Mouse (Mus musculus): ENCODE data around the gene Soat1.
"Not testable (repeated sequence)": the region's sequence is repeated elsewhere in the genome, so short reads cannot be mapped to it uniquely, and the experiment has no call there.

The Soat1 gene

GRCm38 (mm10) chr1:156473961-156474503 is at the start of gene Soat1:
Soat1 (minus strand) TSS chr1:156474331.
- peak; percentile 98 for DNase-seq (ENCODE audit: low read depth, low spot score)

DNA sequence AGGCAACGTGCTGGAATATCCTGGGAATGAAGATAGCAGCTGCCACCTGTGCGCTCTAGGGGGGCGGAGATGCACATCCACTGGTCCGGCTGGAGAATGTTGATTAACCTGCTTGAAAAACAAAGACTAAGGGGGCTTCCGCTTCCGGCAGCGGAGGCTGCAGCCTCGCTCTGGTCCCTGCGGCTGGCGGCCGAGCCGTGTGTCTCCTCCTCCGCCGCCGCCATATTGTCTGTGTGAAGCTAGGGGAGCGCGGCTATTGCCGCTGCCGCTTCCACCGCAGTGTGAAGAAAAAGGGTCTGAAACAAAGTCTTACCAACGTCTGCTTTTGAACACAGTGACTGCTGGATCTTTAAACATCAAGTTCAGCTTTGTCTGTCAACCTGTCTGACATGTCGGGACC is 49.7 kb upstream of the Soat1 start, which contains the start of gene Gm10031:
Gm10031 (plus strand) TSS at position 171 of the 400 bp plus-strand sequence.
- not testable (repeated sequence) for DNase-seq (ENCODE audit: low read depth, low spot score)

GRCm38 (mm10) chr1:156521796-156522517 is 47.8 kb upstream of the Soat1 start:
- peak; percentile 65 for DNase-seq (ENCODE audit: low read depth, low spot score)

DNA sequence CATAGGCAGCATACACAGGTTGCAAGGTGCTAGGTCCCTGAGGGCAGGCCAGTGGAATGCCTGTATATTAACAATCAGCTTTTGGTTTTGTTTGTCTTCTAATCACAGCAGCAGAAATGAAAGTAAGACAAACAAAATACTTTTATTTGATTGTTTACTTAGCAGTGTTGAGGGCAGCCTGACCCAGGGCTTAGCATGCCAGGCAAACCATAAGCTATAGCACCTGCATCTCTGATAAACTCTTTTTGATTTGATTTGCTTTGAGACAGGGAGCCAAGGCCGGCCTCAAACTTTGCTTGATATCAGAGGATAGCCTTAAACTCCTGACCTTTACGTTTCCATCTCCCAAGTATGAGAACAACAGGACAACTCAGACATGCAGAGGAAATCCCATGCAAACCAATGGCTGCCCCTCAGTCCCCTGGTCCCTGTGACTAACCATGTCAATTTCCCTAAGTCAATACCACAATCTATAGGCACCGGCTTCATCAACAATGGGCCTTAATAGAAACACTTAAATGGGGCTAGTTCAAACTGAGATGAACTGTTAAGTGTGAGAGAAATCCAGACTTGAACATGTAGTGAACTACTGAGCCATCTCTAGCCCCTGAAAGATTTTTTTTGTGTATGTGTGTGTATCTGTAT is 46.1 kb upstream of the Soat1 start:
- DNase-seq (ENCODE audit: low read depth, low spot score) = no peak

DNA sequence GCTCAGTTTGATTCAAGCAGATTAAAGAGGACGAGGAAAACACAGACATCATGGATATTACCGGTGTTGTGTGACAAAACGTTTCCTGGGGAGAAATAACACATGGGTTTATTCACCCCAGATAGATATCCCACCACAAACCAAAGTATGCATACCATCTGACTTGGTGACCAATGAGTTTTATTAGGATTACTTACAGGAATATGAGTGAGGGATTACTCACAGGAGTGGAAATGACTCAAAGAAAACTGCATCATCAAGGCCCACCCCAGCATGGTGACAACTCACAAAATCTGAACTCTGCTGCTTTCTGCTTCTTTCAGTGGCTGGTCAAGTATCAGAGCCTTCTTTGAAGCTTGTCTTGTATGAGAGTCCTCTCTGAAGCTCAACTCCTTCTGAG is 33.6 kb upstream of the Soat1 start:
- no peak for DNase-seq (ENCODE audit: low read depth, low spot score)

- no peak for DNase-seq (ENCODE audit: low read depth, low spot score)
These were observed 31.8 kb upstream of the Soat1 start for GRCm38 (mm10) chr1:156505901-156506300.

- DNase-seq (ENCODE audit: low read depth, low spot score) = peak; percentile 43
These were observed 30.9 kb upstream of the Soat1 start for GRCm38 (mm10) chr1:156504945-156505523.

DNA sequence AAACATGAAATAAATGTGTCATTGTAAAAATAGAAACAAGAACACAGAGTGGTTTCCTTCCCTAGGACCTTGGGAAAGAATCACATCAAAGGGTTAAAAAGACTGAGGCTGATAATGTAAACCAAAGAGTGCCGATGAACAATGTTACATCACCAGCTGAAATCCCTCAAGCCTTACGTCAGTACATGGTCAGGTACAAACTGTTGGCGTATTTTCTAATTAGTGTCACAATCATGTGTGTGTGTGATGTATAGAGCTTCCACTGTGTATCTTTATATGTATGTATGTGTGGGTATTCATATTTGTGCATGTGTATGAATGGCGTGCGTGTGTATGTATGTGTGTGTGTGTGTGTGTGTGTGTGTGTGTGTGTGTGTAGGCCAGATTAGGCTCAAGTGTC is 22.8 kb upstream of the Soat1 start:
- no peak for DNase-seq (ENCODE audit: low read depth, low spot score)

DNA sequence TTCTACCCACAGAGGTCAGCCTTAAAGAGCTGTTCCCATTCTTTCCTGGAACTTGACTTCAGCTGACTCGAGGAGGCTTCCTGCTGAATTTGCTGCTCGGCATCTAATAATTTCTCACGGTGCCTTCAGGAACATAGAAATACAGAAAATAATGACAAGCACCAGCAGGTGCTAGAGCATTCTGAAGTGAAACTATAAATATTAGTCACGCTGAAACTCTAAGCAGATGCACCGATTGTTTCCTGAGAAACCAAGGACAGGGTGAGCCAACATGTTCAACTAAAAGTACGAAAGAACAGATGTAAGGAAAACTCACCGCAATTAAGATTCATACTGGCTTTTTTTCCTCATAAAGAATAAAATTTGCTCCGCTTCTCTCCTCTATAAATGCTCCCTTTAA is 20.9 kb upstream of the Soat1 start:
- DNase-seq (ENCODE audit: low read depth, low spot score) = peak; percentile 54

- no peak for DNase-seq (ENCODE audit: low read depth, low spot score)
These were observed 17.2 kb upstream of the Soat1 start for GRCm38 (mm10) chr1:156491226-156491796.

DNA sequence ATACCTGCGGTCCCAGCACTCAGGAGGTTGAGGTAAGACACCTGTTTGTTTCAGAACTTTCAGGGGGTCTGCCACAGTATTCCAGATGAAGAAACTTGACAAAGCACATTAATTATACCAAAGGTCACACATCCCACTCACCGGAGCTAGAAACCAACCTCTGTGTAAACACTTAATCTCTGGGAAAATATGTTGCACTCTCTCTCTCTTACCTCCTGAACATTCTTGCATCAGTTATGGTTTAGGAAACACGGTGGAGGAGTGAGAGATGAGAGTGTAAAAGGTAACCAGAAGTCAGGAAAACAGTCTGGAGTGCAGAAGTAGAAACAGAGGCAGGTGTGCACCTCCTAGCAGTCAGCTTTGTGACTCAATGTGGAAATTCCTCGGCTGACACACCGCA is 13.9 kb upstream of the Soat1 start:
- DNase-seq (ENCODE audit: low read depth, low spot score) = no peak

DNA sequence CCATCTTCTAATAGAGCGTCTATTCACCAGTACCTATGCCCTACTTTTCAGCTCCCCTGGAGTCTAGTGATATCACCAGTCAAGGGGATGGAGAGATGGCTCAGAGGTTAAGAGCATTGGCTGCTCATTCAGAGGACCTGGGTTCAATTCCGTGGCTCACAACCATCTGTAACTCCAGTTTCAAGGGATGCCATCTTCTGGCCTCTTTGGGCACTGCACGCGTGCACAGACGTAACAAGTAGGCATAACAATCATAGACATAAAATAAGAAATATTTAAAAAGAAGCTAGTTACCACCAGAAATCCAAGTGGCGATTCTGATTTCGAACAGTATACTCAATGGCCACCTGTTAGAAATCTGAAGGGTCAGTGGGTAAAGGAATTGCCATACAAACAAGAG is 13.4 kb upstream of the Soat1 start:
- DNase-seq (ENCODE audit: low read depth, low spot score) = peak; percentile 38

GRCm38 (mm10) chr1:156481826-156482225 is 7.7 kb upstream of the Soat1 start:
- DNase-seq (ENCODE audit: low read depth, low spot score) = no peak

DNA sequence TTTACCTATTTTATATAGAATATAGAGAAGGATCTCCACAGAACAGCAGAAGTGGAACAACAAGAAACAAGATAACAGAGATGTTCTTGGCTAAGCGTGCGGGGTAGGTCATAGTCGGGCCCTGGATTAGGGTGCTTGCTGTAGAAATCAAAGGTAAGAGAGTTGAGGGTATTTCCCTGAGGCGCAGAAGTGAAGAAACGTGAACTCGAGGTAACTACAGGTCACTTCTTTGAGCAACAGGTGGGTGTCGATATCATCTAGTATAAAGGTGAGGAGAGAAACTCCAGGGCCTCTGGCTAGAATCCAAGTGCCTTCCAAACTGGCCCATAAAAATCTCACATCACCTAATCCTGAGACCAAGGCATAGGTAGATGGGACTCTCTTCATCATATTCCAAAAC is 2.4 kb upstream of the Soat1 start:
- DNase-seq (ENCODE audit: low read depth, low spot score) = no peak

DNA sequence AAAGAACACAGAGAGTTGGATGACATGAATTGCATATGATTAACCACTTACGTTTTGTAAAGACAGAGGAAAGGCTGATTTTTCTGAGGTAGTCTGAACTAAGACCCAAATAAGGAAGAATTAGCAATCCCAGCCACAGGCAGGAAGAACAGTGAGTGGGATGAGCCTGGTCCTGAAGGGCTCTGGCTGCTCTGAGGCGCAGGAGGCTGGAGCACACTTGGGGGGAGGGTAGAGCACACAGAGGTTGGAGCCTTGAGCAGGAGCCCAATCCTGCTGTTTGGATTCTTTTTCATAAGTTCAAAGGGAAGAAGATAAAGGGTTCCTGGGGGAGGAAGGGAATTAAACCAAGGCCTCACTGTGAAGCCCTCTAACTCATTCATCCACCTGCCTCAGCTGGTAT is 1.9 kb upstream of the Soat1 start:
- no peak for DNase-seq (ENCODE audit: low read depth, low spot score)

DNA sequence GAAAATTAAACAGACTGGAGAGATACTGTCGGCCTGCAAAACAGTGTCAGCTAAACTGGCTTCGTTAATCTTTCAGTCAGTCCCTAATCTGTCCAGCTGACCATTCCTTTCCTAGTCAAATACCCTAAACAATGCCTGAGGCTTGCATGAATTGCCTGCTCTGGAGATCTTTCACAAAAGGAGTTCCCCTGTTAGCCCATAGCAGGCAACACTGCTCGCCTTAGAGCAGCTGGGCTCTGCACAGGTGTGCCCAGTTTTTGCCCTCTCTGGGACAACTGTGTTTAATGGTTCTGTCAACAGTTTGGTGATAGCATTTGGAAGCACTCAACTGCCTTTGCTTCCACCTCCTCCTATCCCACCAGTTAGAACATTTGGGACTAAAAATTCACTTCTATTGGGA is 723 bp upstream of the Soat1 start:
- peak; percentile 29 for DNase-seq (ENCODE audit: low read depth, low spot score)

GRCm38 (mm10) chr1:156473003-156473402 is 1.1 kb downstream of the Soat1 start:
- peak; percentile 46 for DNase-seq (ENCODE audit: low read depth, low spot score)

DNA sequence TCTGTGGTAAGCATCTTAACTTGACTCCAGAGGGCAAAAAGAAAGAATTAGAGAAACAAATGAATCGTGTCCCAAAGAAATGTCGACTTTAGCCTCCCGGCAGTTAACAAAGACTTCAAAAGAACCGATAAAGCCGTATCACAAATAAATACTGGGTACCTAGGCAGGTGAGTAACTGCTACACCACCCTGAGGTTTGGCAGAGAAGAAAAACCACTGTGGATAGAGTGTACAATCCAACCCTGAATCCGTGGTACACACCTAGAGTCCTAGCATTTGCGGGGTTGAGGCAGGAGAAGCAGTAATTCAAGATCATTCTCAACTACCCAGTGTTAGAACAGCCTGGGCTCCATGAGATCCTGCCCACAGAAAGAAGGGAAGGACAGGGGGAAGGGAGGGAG is 2.2 kb downstream of the Soat1 start:
- no peak for DNase-seq (ENCODE audit: low read depth, low spot score)

DNA sequence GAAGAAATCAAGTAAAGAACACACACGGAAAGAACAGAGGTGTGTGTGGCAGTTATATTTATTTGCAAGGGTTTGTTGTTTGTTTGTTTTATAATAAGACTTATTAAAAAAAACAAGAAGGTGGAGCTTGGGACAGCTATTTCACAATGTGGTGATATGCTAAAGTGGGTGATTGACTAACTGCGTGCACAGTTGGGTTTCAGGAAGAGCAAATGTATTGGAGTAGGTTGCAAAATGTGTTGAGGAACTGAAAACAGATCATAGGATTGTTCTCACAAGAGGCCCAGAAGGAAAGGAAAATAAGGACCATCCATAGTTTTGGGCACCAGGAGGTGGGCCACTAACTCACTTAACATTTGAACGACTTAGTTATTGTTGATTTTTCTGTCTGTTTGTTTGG is 3.1 kb downstream of the Soat1 start:
- no peak for DNase-seq (ENCODE audit: low read depth, low spot score)

DNA sequence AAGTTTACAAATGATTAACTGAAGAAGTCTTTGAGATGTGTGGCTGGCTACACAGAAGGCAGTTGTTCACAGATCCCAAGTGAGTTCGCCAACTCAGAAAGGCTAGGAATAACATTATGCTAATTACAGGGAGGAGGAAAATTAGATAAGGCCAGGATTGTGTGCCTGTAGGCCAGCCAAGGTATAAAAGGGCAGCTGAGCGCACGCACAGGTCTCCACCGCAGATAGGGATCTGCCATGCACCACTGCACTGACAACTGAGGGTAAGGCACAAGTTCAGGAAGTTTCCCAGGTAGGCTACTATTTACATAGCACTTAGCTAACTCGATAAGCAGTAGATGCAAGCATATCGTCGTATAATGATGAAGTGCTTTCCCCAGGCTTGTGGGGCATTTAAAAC is 3.6 kb downstream of the Soat1 start:
- no peak for DNase-seq (ENCODE audit: low read depth, low spot score)

DNA sequence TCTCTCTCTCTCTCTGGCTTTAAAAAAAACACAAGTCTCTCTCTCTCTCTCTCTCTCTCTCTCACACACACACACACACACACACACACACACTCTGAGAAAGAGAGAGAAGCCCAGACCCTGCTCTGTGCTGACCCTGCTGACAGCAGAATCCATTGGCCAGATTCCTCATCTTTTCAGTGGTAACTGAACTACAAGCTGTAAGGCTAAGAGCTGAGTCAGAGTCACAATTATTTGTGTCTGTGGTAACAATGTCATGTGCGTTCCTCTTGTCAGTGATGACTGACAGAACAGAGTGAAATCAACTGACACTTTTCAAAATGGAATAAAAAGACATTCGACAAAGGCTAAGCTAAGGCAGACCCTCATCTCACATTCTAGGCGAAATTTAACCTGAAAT is 5.6 kb downstream of the Soat1 start:
- DNase-seq (ENCODE audit: low read depth, low spot score) = no peak

DNA sequence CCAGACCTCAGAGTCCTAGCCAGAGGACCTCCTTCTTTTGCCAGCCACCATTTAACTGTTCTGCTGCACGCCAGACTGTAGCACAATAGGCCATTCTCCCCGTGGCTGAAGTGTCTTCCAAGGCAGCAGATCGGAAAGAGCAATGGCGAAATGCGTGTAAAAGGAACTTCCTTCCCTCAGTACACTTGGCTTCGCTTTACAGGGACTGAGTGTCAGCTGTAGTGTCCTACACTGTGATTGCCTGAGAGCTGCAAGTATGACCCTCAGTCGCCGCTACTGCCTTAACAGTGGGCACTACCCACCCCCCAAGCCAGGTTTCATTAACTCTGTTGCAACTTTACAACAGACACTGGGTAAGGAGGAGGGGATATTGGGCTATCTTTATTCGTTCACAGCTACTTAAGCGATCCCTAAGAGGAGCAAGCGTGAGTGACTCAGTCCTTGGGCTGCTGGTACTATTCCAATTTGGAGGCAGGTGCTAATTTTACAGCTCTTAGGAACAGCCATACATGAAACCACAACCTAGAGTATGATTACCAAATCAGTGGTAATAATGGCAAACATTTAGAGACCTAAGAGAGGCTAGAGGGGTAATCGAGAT is 6.4 kb downstream of the Soat1 start:
- no peak for DNase-seq (ENCODE audit: low read depth, low spot score)
